Mouse (Mus musculus) cerebellum, postnatal 10 days (tissue): ENCODE data around the gene Depdc5.
"Not testable (repeated sequence)": the region's sequence is repeated elsewhere in the genome, so short reads cannot be mapped to it uniquely, and the experiment has no call there.

ENCODE experiments used
- DNase-seq, 2 experiments: peaks; one replicate each; pipeline ENCODE4 v3.0.0; 2021; ENCODE audit warnings: mixed read lengths in 2 of 2

Gene Depdc5

DNA sequence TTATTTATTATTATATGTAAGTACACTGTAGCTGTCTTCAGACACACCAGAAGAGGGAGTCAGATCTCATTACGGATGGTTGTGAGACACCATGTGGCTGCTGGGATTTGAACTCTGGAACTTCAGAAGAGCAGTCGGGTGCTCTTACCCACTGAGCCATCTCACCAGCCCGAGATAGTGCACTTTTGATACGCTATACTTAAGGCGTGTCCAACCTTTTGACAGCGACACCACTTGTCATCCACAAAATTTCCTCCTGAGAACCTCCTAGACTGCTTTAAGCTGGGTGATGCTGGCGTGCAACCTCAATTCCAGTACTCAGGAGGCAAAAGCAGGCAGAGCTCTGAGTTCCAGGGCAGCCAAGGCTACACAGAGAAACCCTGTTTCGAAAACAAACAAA lies 170.1 kb downstream of the Depdc5 start:
- DNase-seq, result peak in 1 of 2 experiments; percentile 6

DNA sequence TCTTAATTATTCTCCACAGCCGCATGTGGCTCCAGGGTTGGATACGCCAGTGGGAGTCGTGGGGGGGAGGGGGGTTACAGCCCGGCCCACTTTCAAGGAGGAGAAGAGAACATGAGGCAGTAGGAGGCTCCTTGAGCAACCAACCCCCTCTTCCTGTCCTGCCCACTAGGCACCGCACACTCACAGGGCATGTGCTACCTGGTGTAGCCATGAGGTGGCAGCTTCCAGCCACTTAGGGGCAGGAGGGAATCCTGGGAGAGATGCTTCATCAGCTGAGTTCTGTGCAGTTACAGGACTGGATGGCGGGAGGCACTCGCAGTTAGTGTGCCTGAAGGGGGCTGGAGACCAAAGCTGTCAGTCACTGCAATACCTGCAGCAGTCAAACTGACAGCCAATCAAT lies 170.6 kb downstream of the Depdc5 start:
- peak in 1 of 2 experiments; percentile 27 for DNase-seq

DNA sequence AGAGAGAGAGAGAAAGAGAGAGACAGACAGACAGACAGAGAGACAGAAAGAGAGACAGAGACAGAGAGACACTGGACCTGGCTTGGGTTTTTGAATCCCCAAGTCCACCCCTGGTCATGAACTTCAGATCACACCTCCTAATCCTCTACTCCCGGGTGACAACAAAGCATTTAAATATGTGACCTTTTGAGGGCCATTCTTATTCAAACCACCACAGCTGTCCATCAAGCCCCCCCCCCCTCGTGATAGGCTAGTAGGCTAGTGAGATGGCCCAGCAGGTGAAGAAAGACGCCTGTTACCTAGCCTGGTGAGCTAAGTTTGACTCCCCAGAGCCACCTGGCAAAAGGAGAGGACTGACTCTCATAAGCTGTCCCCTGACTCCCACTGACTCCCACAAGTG lies 171.4 kb downstream of the Depdc5 start:
- no peak for DNase-seq

DNA sequence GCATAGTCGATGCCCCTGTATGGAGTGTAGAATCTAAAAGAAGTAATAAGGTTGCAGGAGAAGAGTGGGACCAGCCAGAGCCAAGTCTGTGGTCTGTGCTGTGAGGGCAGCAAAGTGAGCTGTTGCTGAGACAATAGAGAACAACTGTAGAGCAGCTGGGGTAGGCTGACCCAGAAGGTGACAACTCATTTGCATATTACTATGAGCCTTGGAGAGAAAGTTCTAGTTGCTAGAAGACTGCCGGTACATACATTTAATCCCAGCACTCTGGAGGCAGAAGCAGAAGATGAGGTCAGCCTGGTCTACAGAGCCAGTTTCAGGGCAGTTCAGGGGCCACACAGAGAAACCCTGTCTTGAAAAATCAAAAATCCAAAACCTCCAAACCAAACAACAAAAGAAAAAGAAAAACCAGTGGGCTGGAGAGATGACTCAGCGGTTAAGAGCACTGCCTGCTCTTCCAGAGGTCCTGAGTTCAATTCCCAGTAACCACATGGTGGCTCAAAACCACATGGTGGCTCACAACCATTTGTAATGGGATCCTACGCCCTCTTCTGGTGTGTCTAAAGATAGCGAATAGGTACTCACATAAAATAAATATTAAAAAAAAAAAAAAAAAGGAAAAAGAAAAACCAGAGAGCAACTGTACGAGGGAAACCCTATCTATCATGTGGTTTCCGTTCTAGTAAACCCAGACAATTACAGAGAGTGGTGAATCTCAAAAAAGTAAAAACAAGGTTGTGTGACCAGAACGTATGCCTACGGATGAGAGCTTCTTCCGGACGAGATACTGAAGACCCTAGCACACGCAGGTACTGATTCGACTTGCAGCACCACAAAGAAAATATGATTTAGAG lies 175.4 kb downstream of the Depdc5 start:
- peak in 1 of 2 experiments; percentile 11 for DNase-seq

DNA sequence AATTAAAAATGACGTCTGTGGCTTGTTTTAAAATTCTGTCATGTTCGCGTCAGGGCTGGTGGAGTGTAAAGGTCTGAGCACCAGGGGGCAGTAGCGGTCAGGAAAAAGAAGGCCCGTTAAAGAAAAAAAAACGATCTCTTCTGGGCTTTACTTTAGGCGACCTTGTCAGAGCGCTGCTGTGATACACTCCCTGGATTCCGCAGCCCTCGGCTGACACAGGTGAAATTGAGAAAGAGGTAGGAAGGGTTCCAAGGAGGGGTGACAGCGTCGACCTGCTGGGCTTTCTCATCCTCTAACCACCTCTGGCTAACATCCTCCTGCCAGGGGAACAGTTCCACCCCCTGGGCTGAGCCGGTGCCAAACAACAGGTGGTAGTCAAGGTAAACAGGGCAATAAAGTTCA lies 176.0 kb downstream of the Depdc5 start:
- DNase-seq, result peak; percentile 88 to 92

DNA sequence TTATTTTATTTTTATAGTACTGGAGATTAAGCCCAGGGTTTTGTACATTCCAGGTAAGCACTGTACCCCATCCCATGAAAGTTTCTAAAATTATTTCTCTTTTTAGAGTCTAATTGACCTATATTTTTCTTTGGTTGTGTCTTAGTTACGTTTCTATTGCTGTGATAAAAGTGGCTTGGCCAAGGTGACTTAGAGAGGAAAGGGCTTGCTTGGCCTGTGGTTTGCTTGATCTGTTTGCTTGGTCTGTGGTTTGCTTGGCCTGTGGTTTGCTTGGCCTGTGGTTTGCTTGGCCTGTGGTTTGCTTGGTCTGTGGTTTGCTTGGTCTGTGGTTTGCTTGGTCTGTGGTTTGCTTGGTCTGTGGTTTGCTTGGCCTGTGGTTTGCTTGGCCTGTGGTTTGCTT lies 177.2 kb downstream of the Depdc5 start:
- DNase-seq, result not testable (repeated sequence)

DNA sequence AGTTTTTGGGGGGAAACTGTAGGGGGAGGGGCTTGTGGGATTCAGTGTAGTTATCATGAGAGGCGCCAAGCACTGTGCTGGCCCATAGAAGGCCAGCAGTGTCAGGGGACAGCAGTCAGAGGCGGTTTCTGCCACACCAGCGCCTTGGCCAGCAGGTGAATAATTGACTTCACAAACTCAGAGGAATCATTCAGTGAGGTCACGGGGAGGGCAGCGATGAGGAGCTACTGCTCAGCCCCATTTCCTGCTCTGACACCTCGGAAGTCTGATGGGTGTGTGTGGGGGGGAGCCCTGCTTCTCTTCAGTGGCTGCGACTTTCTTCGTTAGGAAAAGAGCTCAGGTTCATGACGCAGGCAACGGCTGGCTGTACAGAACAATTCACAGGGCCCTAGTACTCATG lies 179.9 kb downstream of the Depdc5 start:
- DNase-seq, result no peak
